Mouse (Mus musculus): ENCODE measurements around the gene Klhl35. TPM values are rescaled to one million over a fixed set of nuclear protein-coding genes. Genes with fewer than 3 reads are reported as not detected.

Klhl35 gene
- polyA plus RNA-seq, 1 experiment from 2014 or later = 0.12 TPM

Other genes starting within 250 kb of the Klhl35 start
- gene Mogat2, start 227.4 kb upstream of the Klhl35 start, polyA plus RNA-seq (2015; fragmentation: Nextera tagmentation; extraction: Ambion mirVana) = 35.9 and 37.5 TPM in 2 replicates
- gene Map6, start 198.6 kb upstream of the Klhl35 start, polyA plus RNA-seq (2015; fragmentation: Nextera tagmentation; extraction: Ambion mirVana) = 0.10 TPM in 2 replicates
- gene Serpinh1, start 112.8 kb upstream of the Klhl35 start, polyA plus RNA-seq (2015; fragmentation: Nextera tagmentation; extraction: Ambion mirVana) = 127 TPM in 2 replicates
- 1.3 TPM in 2 replicates for gene Gdpd5, start 84.6 kb upstream of the Klhl35 start, polyA plus RNA-seq (2015; fragmentation: Nextera tagmentation; extraction: Ambion mirVana)
- 741 and 746 TPM in 2 replicates for gene Rps3, start 17.7 kb downstream of the Klhl35 start, polyA plus RNA-seq (2015; fragmentation: Nextera tagmentation; extraction: Ambion mirVana)
- gene Arrb1, start 69.5 kb downstream of the Klhl35 start, polyA plus RNA-seq (2015; fragmentation: Nextera tagmentation; extraction: Ambion mirVana) = 96.5 and 121 TPM in 2 replicates
- 0.16 and 0.22 TPM in 2 replicates for gene Tpbgl, start 161.1 kb downstream of the Klhl35 start, polyA plus RNA-seq (2015; fragmentation: Nextera tagmentation; extraction: Ambion mirVana)
- 0.13 and 0.15 TPM in 2 replicates for gene Slco2b1, start 245.3 kb downstream of the Klhl35 start, polyA plus RNA-seq (2015; fragmentation: Nextera tagmentation; extraction: Ambion mirVana)